Mouse (Mus musculus) cerebellum, adult 2 months (tissue): ENCODE measurements around the gene Zfp472.

Experiments
- CTCF ChIP-seq: fragments of 200-500 bp; IDR thresholded peaks from 2 replicates; pipeline ENCODE4 v1.5.1; 2011; ENCODE audit warnings: low read depth, mild to moderate bottlenecking, control low read depth, low read length, moderate library complexity, borderline replicate concordance; ENCODE audit not compliant: insufficient read depth
- POLR2A ChIP-seq: fragments of 200-500 bp; IDR thresholded peaks from 2 replicates; pipeline ENCODE4 v1.6.1; 2011; ENCODE audit warnings: low read length, control low read depth, borderline replicate concordance; ENCODE audit not compliant: insufficient read depth

GRCm38 (mm10) chr17:32916075-32916474 lies 49.5 kb upstream of the Zfp472 start:
- no peak for TF ChIP-seq POLR2A
- no peak for TF ChIP-seq CTCF
